Mouse (Mus musculus): ENCODE measurements at regions not wholly inside any gene's neighbourhood (a gene's known extent, or its start where the extent isn't known, plus 50 kb on each side); places are given as distances from the start of the nearest gene placed in this dataset.

DNA sequence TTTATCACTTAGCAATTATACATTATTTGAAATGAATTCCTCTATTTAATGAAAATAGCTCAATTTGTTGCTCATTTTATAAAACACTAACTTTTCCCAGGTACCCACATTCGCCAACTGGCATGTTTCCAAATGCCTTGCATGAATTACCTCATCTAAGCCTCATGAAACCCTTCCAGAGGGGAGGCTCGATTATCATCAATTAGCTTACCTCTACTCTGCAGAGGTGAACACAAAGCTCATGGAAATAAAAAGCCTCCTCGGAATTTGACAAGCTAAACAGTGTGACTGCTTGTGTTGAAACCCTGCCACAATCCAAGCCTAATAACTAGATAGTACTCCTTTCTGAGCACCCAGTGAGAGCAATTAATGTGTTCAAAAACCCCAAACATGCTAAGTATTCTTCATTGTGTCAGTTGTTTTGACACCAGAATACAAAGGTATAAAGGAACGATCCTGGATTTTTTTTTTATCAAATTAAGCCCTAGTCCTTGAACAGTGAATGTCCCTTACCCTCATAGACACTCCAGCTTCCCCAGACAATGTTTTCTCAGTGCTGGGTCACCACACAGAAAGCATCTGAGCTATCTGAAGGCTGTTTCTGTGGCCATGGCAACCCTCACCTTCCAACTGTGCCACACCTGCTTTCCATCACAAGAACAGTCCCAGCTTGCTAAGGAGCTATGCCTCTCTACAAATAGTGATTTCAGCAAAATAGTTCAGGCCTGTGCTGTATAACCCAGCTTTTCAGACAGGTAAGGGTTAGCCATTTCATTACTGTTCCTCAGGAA, 530.4 kb downstream of the Rapgef2 start:
- TF ChIP-seq ZC3H11A (IDR thresholded peaks at IDR 0.05; ENCODE audit: borderline replicate concordance, low read depth, low read length) (no peak), ZNF384 (IDR thresholded peaks at IDR 0.05; ENCODE audit: low read depth, low read length) (no peak), MAFK (IDR thresholded peaks at IDR 0.05; ENCODE audit: insufficient read depth, low read depth, low read length) (no peak), HCFC1 (IDR thresholded peaks at IDR 0.05; ENCODE audit: borderline replicate concordance, insufficient read depth, low read length) (no peak), CHD2 (IDR thresholded peaks at IDR 0.05; ENCODE audit: low read depth, low read length) (no peak)
- in situ Hi-C loops (cut with MboI; ENCODE audit: low sequenced_read_pairs in 2 of 2, unreplicated experiment in 2 of 2): no loop called here
- Histone ChIP-seq H3K36me3 (ENCODE audit: control insufficient read depth, insufficient read depth, low read length, poor library complexity, severe bottlenecking) (no peaks in the 10 kb centered on the region), H3K27ac (ENCODE audit: insufficient read depth, low read depth, low read length, poor library complexity, severe bottlenecking) (no peak overlapping the region), H3K9me3 (ENCODE audit: control insufficient read depth, insufficient read depth, low read depth, low read length) (no peaks in the 10 kb centered on the region), H3K4me1 (ENCODE audit: control insufficient read depth in 2 of 2, insufficient read depth in 2 of 2, low read length in 2 of 2, poor library complexity in 1 of 2) (no peaks in the 10 kb centered on the region), H3K4me3 (ENCODE audit: insufficient read depth in 1 of 2, low read depth in 1 of 2, low read length in 2 of 2, poor library complexity in 1 of 2, severe bottlenecking in 1 of 2) (no peak overlapping the region), H3K9ac (ENCODE audit: insufficient read depth, low read depth, low read length, poor library complexity, severe bottlenecking) (no peak overlapping the region)
- DNase-seq (ENCODE audit: low read depth, low spot score): no peak

DNA sequence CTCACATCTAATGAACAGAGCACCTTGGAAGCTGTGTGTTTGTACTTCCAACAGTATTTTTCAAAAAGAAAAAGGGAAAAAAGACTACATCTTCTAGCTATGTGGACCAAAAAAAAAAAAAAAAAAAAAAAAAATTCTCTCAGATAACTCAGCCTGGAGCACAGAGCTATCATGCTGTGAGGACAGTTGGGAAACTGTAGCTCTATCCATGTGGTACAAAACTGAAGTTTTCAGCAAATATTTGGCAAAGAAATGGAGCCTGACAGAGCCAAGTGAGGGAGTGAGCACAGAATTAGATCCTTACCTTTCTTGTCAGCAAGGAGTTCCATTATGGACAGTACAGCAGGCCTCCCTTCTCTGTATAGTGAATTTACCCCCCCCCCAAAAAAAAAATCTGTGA, 550.2 kb downstream of the Rapgef2 start:
- Histone ChIP-seq H3K4me3 (ENCODE audit: insufficient read depth in 1 of 2, low read depth in 1 of 2, low read length in 2 of 2, poor library complexity in 1 of 2, severe bottlenecking in 1 of 2) (no peak overlapping the region), H3K36me3 (ENCODE audit: control insufficient read depth, insufficient read depth, low read length, poor library complexity, severe bottlenecking) (no peaks in the 10 kb centered on the region), H3K9ac (ENCODE audit: insufficient read depth, low read depth, low read length, poor library complexity, severe bottlenecking) (no peak overlapping the region), H3K9me3 (ENCODE audit: control insufficient read depth, insufficient read depth, low read depth, low read length) (no peaks in the 10 kb centered on the region), H3K4me1 (ENCODE audit: control insufficient read depth in 2 of 2, insufficient read depth in 2 of 2, low read length in 2 of 2, poor library complexity in 1 of 2) (no peaks in the 10 kb centered on the region), H3K27ac (ENCODE audit: insufficient read depth, low read depth, low read length, poor library complexity, severe bottlenecking) (no peak overlapping the region)
- in situ Hi-C loops (cut with MboI; ENCODE audit: low sequenced_read_pairs in 2 of 2, unreplicated experiment in 2 of 2): no loop called here
- no peak for DNase-seq (ENCODE audit: low read depth, low spot score)
- TF ChIP-seq ZC3H11A (IDR thresholded peaks at IDR 0.05; ENCODE audit: borderline replicate concordance, low read depth, low read length) (no peak), MAFK (IDR thresholded peaks at IDR 0.05; ENCODE audit: insufficient read depth, low read depth, low read length) (no peak), CHD2 (IDR thresholded peaks at IDR 0.05; ENCODE audit: low read depth, low read length) (no peak), HCFC1 (IDR thresholded peaks at IDR 0.05; ENCODE audit: borderline replicate concordance, insufficient read depth, low read length) (no peak), ZNF384 (IDR thresholded peaks at IDR 0.05; ENCODE audit: low read depth, low read length) (no peak)

DNA sequence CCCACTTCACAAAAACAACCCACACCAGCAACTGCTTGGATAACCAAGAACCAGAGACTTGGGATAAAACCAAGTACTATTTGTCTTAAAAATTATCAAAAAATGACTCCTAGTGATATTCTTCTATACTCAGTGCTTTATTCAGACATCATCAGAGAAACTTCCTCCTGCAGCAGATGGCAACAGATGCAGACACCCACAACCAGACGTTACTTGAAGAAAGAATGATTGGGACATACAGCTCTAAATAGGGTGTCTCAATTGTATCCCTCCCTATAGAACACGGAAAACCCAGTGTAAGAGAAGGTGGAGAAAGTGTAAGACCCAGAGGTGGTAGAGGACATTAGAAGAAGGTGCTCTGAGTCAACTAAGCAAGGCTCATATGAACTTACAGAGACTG, 569.6 kb downstream of the Rapgef2 start:
- in situ Hi-C loops (cut with MboI; ENCODE audit: low sequenced_read_pairs in 2 of 2, unreplicated experiment in 2 of 2): no loop called here
- Histone ChIP-seq H3K9me3 (ENCODE audit: control insufficient read depth, insufficient read depth, low read depth, low read length) (no peaks in the 10 kb centered on the region), H3K9ac (ENCODE audit: insufficient read depth, low read depth, low read length, poor library complexity, severe bottlenecking) (no peak overlapping the region), H3K4me1 (ENCODE audit: control insufficient read depth in 2 of 2, insufficient read depth in 2 of 2, low read length in 2 of 2, poor library complexity in 1 of 2) (no peaks in the 10 kb centered on the region), H3K4me3 (ENCODE audit: insufficient read depth in 1 of 2, low read depth in 1 of 2, low read length in 2 of 2, poor library complexity in 1 of 2, severe bottlenecking in 1 of 2) (no peak overlapping the region), H3K27ac (ENCODE audit: insufficient read depth, low read depth, low read length, poor library complexity, severe bottlenecking) (no peak overlapping the region), H3K36me3 (ENCODE audit: control insufficient read depth, insufficient read depth, low read length, poor library complexity, severe bottlenecking) (no peaks in the 10 kb centered on the region)
- DNase-seq (ENCODE audit: low read depth, low spot score): no peak
- TF ChIP-seq HCFC1 (IDR thresholded peaks at IDR 0.05; ENCODE audit: borderline replicate concordance, insufficient read depth, low read length): no peak
- TF ChIP-seq ZC3H11A (IDR thresholded peaks at IDR 0.05; ENCODE audit: borderline replicate concordance, low read depth, low read length): no peak
- TF ChIP-seq MAFK (IDR thresholded peaks at IDR 0.05; ENCODE audit: insufficient read depth, low read depth, low read length): no peak
- no peak for TF ChIP-seq ZNF384 (IDR thresholded peaks at IDR 0.05; ENCODE audit: low read depth, low read length)
- TF ChIP-seq CHD2 (IDR thresholded peaks at IDR 0.05; ENCODE audit: low read depth, low read length): no peak

DNA sequence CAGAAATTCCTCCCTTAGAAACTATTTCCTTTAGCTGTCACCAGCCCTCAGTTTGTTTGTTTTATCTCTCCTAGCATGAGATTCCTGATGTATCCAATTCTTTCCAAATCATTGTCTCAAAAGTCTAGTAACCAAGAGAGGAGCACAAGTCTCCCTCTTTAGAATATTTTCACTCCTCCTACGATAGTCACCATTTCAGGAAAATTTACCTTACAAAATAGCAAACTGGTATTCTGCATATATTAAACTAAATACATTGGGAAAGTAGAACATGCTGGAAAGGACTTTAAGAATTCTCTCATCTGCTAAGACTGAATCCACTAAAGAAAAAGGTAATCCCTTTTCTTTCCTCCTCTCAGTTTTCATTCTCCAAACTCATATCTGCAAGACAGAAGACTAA, 578.6 kb downstream of the Rapgef2 start:
- H3K9me3 ChIP-seq (ENCODE audit: control insufficient read depth, insufficient read depth, low read depth, low read length): no peaks in the 10 kb centered on the region
- in situ Hi-C loops (cut with MboI; ENCODE audit: low sequenced_read_pairs in 2 of 2, unreplicated experiment in 2 of 2): no loop called here
- no peak overlapping the region for H3K27ac ChIP-seq (ENCODE audit: insufficient read depth, low read depth, low read length, poor library complexity, severe bottlenecking)
- H3K9ac ChIP-seq (ENCODE audit: insufficient read depth, low read depth, low read length, poor library complexity, severe bottlenecking): no peak overlapping the region
- TF ChIP-seq HCFC1 (IDR thresholded peaks at IDR 0.05; ENCODE audit: borderline replicate concordance, insufficient read depth, low read length) (no peak), ZNF384 (IDR thresholded peaks at IDR 0.05; ENCODE audit: low read depth, low read length) (no peak), CHD2 (IDR thresholded peaks at IDR 0.05; ENCODE audit: low read depth, low read length) (no peak), MAFK (IDR thresholded peaks at IDR 0.05; ENCODE audit: insufficient read depth, low read depth, low read length) (no peak), ZC3H11A (IDR thresholded peaks at IDR 0.05; ENCODE audit: borderline replicate concordance, low read depth, low read length) (no peak)
- no peaks in the 10 kb centered on the region for H3K4me1 ChIP-seq (ENCODE audit: control insufficient read depth in 2 of 2, insufficient read depth in 2 of 2, low read length in 2 of 2, poor library complexity in 1 of 2)
- H3K4me3 ChIP-seq (ENCODE audit: insufficient read depth in 1 of 2, low read depth in 1 of 2, low read length in 2 of 2, poor library complexity in 1 of 2, severe bottlenecking in 1 of 2): no peak overlapping the region
- H3K36me3 ChIP-seq (ENCODE audit: control insufficient read depth, insufficient read depth, low read length, poor library complexity, severe bottlenecking): no peaks in the 10 kb centered on the region
- no peak for DNase-seq (ENCODE audit: low read depth, low spot score)

Measured in ES-E14 (cell line).